Comparison of ENCODE assay signal across 14 mouse cellular contexts in genomic region chr14:31160196-31161150, GRCm38 (mm10). TPM values are rescaled to one million over a fixed set of nuclear protein-coding genes. Genes with fewer than 3 reads are reported as not detected.
A peak's percentile ranks its signal among the peaks of the same experiment; 100 is the strongest.
DNase-seq lines count a peak whose midpoint lies in the region; ATAC-seq and TF ChIP-seq lines count a peak whose summit lies in the region.
"Had no signal": no experiment of that assay in that cellular context is flagged by ENCODE, and none has a peak within 500 bp of the region (broad histone marks: within the 10 kb centered on the region; RNA-seq: fewer than 3 reads in every experiment).

No protein-coding gene starts in this region.

- H3K27me3 ChIP-seq in heart, embryonic 12.5 days (replicated peaks) = no peaks in the 10 kb centered on the region
- no peaks in the 10 kb centered on the region for H3K27me3 ChIP-seq in liver, embryonic 14.5 days (ENCODE audit: control insufficient read depth, insufficient read depth, low read length)
- H3K27me3 ChIP-seq in stomach, embryonic 16.5 days (ENCODE audit: control insufficient read depth, insufficient read depth, low read length) = no peaks in the 10 kb centered on the region
- H3K27me3 ChIP-seq in forebrain, embryonic 14.5 days (replicated peaks; ENCODE audit: control insufficient read depth, insufficient read depth, low read length) = no peaks in the 10 kb centered on the region
- H3K27me3 ChIP-seq: embryonic facial prominence, embryonic 15.5 days; limb, embryonic 13.5 days had no signal

- peaks cover 17% of the 10 kb centered on the region for H3K36me3 ChIP-seq in heart, embryonic 12.5 days
- H3K36me3 ChIP-seq in liver, embryonic 14.5 days (replicated peaks; ENCODE audit: control insufficient read depth, insufficient read depth, low read depth) = no peaks in the 10 kb centered on the region
- H3K36me3 ChIP-seq in stomach, embryonic 16.5 days (ENCODE audit: control insufficient read depth, insufficient read depth, low read length) = no peaks in the 10 kb centered on the region
- H3K36me3 ChIP-seq in forebrain, embryonic 14.5 days (ENCODE audit: control insufficient read depth, insufficient read depth, low read length) = no peaks in the 10 kb centered on the region
- H3K36me3 ChIP-seq: embryonic facial prominence, embryonic 15.5 days; limb, embryonic 13.5 days had no signal

- no peak for ATAC-seq in heart, embryonic 12.5 days (ENCODE audit: insufficient number of reproducible peaks, low FRiP score)
- peak; percentile 86 for ATAC-seq in granulocyte monocyte progenitor cell, adult 5-6 weeks (replicated peaks; ENCODE audit: poor library complexity, severe bottlenecking)
- peak; percentile 57 for ATAC-seq in liver, embryonic 14.5 days (ENCODE audit: insufficient read depth)
- peak; percentile 46; the same call in 1 of the 2 replicates for ATAC-seq in stomach, embryonic 16.5 days (ENCODE audit: insufficient read depth, low FRiP score)
- ATAC-seq in forebrain, embryonic 14.5 days = no peak

- H3K4me1 ChIP-seq in heart, embryonic 12.5 days (replicated peaks) = peaks cover 42% of the 10 kb centered on the region
- H3K4me1 ChIP-seq in liver, embryonic 14.5 days (replicated peaks; ENCODE audit: control insufficient read depth in 2 of 2, insufficient read depth in 2 of 2, low read length in 1 of 2) = peaks cover 6 to 8% of the 10 kb centered on the region in 2 experiments
- H3K4me1 ChIP-seq in stomach, embryonic 16.5 days (ENCODE audit: control insufficient read depth, insufficient read depth, low read length) = 0 out of 2 replicates have a peak, but pooled peaks cover 6% of the 10 kb centered on the region
- H3K4me1 ChIP-seq in forebrain, embryonic 14.5 days (ENCODE audit: control insufficient read depth, insufficient read depth, low read length) = no peaks in the 10 kb centered on the region

- 65% methylated on average over 27 of the region's 27 CpGs for WGBS in heart, embryonic 12.5 days
- 57% methylated on average over 27 of the region's 27 CpGs for WGBS in liver, embryonic 14.5 days (ENCODE audit: insufficient replicate concordance)
- WGBS in stomach, embryonic 16.5 days = 63% methylated on average over 27 of the region's 27 CpGs
- 85% methylated on average over 27 of the region's 27 CpGs for WGBS in forebrain, embryonic 14.5 days

- 0 out of 2 replicates have a peak overlapping the region, but pooled peaks have one; percentile 4 for H3K4me2 ChIP-seq in heart, embryonic 12.5 days
- peak overlapping the region; percentile 29 for H3K4me2 ChIP-seq in liver, embryonic 14.5 days (ENCODE audit: low read depth)
- 0 out of 2 replicates have a peak overlapping the region, but pooled peaks have one; percentile 10 for H3K4me2 ChIP-seq in stomach, embryonic 16.5 days (ENCODE audit: low read depth, low read length)
- no peak overlapping the region for H3K4me2 ChIP-seq in forebrain, embryonic 14.5 days (ENCODE audit: low read length)
- H3K4me2 ChIP-seq: embryonic facial prominence, embryonic 15.5 days; limb, embryonic 13.5 days had no signal

- DNase-seq in heart, adult 8-10 months (ENCODE audit: low spot score) = no peak
- DNase-seq in liver, embryonic 14.5 days (ENCODE audit: low read depth in 3 of 3, low spot score in 3 of 3) = no peak
- no peak for DNase-seq in forebrain, embryonic 14.5 days (ENCODE audit: low spot score)
- no peak for DNase-seq in kidney, postnatal 10 days
- DNase-seq in kidney, adult 18-20 months = no peak
- DNase-seq: cerebellum, postnatal 10 days; kidney, adult 9 months; layer of hippocampus, postnatal 36 days; right cerebral cortex, adult 18-20 months had no signal

- H3K27ac ChIP-seq in heart, embryonic 12.5 days (ENCODE audit: poor library complexity, severe bottlenecking) = no peak overlapping the region
- H3K27ac ChIP-seq in liver, embryonic 14.5 days = no peak overlapping the region
- no peak overlapping the region for H3K27ac ChIP-seq in stomach, embryonic 16.5 days (ENCODE audit: low read length)
- H3K27ac ChIP-seq in forebrain, embryonic 14.5 days (ENCODE audit: low read depth, low read length) = no peak overlapping the region
- H3K27ac ChIP-seq: embryonic facial prominence, embryonic 15.5 days; limb, embryonic 13.5 days had no signal

- no peak for TF ChIP-seq CTCF in liver, embryonic 14.5 days (IDR thresholded peaks at IDR 0.05; ENCODE audit: low read depth)

- no peak overlapping the region for H3K9ac ChIP-seq in heart, embryonic 12.5 days
- no peak overlapping the region for H3K9ac ChIP-seq in liver, embryonic 14.5 days (replicated peaks)
- no peak overlapping the region for H3K9ac ChIP-seq in stomach, embryonic 16.5 days (ENCODE audit: low read length)
- no peak overlapping the region for H3K9ac ChIP-seq in forebrain, embryonic 14.5 days (ENCODE audit: low read length)
- H3K9ac ChIP-seq: embryonic facial prominence, embryonic 15.5 days; limb, embryonic 13.5 days had no signal

- no peak overlapping the region for H3K4me3 ChIP-seq in heart, embryonic 12.5 days
- no peak overlapping the region for H3K4me3 ChIP-seq in liver, embryonic 14.5 days (ENCODE audit: insufficient read depth in 1 of 2, low read depth in 2 of 2, low read length in 2 of 2)
- H3K4me3 ChIP-seq in stomach, embryonic 16.5 days (replicated peaks; ENCODE audit: low read length) = no peak overlapping the region
- no peak overlapping the region for H3K4me3 ChIP-seq in forebrain, embryonic 14.5 days (ENCODE audit: low read depth, low read length)
- H3K4me3 ChIP-seq: embryonic facial prominence, embryonic 15.5 days; limb, embryonic 13.5 days had no signal

- H3K9me3 ChIP-seq in heart, embryonic 12.5 days (replicated peaks) = no peaks in the 10 kb centered on the region
- H3K9me3 ChIP-seq in liver, embryonic 14.5 days (ENCODE audit: control insufficient read depth, low read length) = no peaks in the 10 kb centered on the region
- H3K9me3 ChIP-seq in stomach, embryonic 16.5 days (replicated peaks; ENCODE audit: control insufficient read depth, low read length) = no peaks in the 10 kb centered on the region
- no peaks in the 10 kb centered on the region for H3K9me3 ChIP-seq in forebrain, embryonic 14.5 days (replicated peaks; ENCODE audit: control insufficient read depth, low read length)
- H3K9me3 ChIP-seq: embryonic facial prominence, embryonic 15.5 days; limb, embryonic 13.5 days had no signal

- TF ChIP-seq EP300 in liver, embryonic 14.5 days (IDR thresholded peaks at IDR 0.05; ENCODE audit: low read depth) = no peak

RNA-seq across cellular contexts. Expression of gene Stab1, which starts 8.0 kb away (rescaled TPM):
- 48.3 and 56.7 TPM in 2 replicates for polyA plus RNA-seq in heart, embryonic 12.5 days (2016; fragmentation: Nextera tagmentation; extraction: Ambion mirVana)
- 10 to 100 TPM; 50.1 to 64.3 (median 57.1) TPM for total RNA-seq in heart, adult 8-10 months (2022)
- not detected in 2 replicates for total RNA-seq in granulocyte monocyte progenitor cell, adult 5-6 weeks (2014; fragmentation: Nextera tagmentation)
- total RNA-seq in granulocyte monocyte progenitor cell, adult 5-6 weeks (2017) = 3.0 TPM in 1 of 2 replicates, not detected in the other
- 18.9 and 19.9 TPM in 2 replicates for polyA plus RNA-seq in liver, embryonic 14.5 days (2012; rRNA removed)
- 19.3 and 20.7 TPM in 2 replicates for polyA plus RNA-seq in liver, embryonic 14.5 days (2014; fragmentation: Nextera tagmentation; extraction: Ambion mirVana)
- 37.7 and 41.9 TPM in 2 replicates for polyA plus RNA-seq in stomach, embryonic 16.5 days (2015; fragmentation: Nextera tagmentation; extraction: Ambion mirVana)
- polyA plus RNA-seq in forebrain, embryonic 14.5 days (2014; fragmentation: Nextera tagmentation; extraction: Ambion mirVana) = 21.8 and 22.1 TPM in 2 replicates

RNA-seq across cellular contexts. Expression of gene Nt5dc2, which starts 29.6 kb away (rescaled TPM):
- 343 and 346 TPM in 2 replicates for polyA plus RNA-seq in heart, embryonic 12.5 days (2016; fragmentation: Nextera tagmentation; extraction: Ambion mirVana)
- total RNA-seq in heart, adult 8-10 months (2022) = 10 to 100 TPM; 20.2 to 21.7 (median 21.0) TPM
- 107 and 116 TPM in 2 replicates for total RNA-seq in granulocyte monocyte progenitor cell, adult 5-6 weeks (2014; fragmentation: Nextera tagmentation)
- total RNA-seq in granulocyte monocyte progenitor cell, adult 5-6 weeks (2017) = 172 and 213 TPM in 2 replicates
- 146 and 164 TPM in 2 replicates for polyA plus RNA-seq in liver, embryonic 14.5 days (2012; rRNA removed)
- polyA plus RNA-seq in liver, embryonic 14.5 days (2014; fragmentation: Nextera tagmentation; extraction: Ambion mirVana) = 161 and 173 TPM in 2 replicates
- polyA plus RNA-seq in stomach, embryonic 16.5 days (2015; fragmentation: Nextera tagmentation; extraction: Ambion mirVana) = 232 and 233 TPM in 2 replicates
- polyA plus RNA-seq in forebrain, embryonic 14.5 days (2014; fragmentation: Nextera tagmentation; extraction: Ambion mirVana) = 225 and 288 TPM in 2 replicates

RNA-seq across cellular contexts. Expression of gene Smim4, which starts 31.7 kb away (rescaled TPM):
- polyA plus RNA-seq in heart, embryonic 12.5 days (2016; fragmentation: Nextera tagmentation; extraction: Ambion mirVana) = 62.6 and 68.6 TPM in 2 replicates
- total RNA-seq in heart, adult 8-10 months (2022) = 10 to 100 TPM; 63.7 to 95.7 (median 81.8) TPM
- 183 and 200 TPM in 2 replicates for total RNA-seq in granulocyte monocyte progenitor cell, adult 5-6 weeks (2014; fragmentation: Nextera tagmentation)
- total RNA-seq in granulocyte monocyte progenitor cell, adult 5-6 weeks (2017) = 85.5 and 91.3 TPM in 2 replicates
- 21.4 and 26.7 TPM in 2 replicates for polyA plus RNA-seq in liver, embryonic 14.5 days (2012; rRNA removed)
- 72.8 and 81.7 TPM in 2 replicates for polyA plus RNA-seq in liver, embryonic 14.5 days (2014; fragmentation: Nextera tagmentation; extraction: Ambion mirVana)
- polyA plus RNA-seq in stomach, embryonic 16.5 days (2015; fragmentation: Nextera tagmentation; extraction: Ambion mirVana) = 60.3 and 66.4 TPM in 2 replicates
- 72.1 and 93.8 TPM in 2 replicates for polyA plus RNA-seq in forebrain, embryonic 14.5 days (2014; fragmentation: Nextera tagmentation; extraction: Ambion mirVana)

RNA-seq across cellular contexts. Expression of gene Tnnc1, which starts 47.6 kb away (rescaled TPM):
- 3,183 and 3,245 TPM in 2 replicates for polyA plus RNA-seq in heart, embryonic 12.5 days (2016; fragmentation: Nextera tagmentation; extraction: Ambion mirVana)
- total RNA-seq in heart, adult 8-10 months (2022) = 1,000 to 10,000 TPM; 5,856 to 6,611 (median 6,322) TPM
- 4.1 TPM in 1 of 2 replicates, not detected in the other for total RNA-seq in granulocyte monocyte progenitor cell, adult 5-6 weeks (2014; fragmentation: Nextera tagmentation)
- total RNA-seq in granulocyte monocyte progenitor cell, adult 5-6 weeks (2017) = 0.82 TPM in 1 of 2 replicates, not detected in the other
- 18.2 and 22.2 TPM in 2 replicates for polyA plus RNA-seq in liver, embryonic 14.5 days (2012; rRNA removed)
- 37.5 and 41.2 TPM in 2 replicates for polyA plus RNA-seq in liver, embryonic 14.5 days (2014; fragmentation: Nextera tagmentation; extraction: Ambion mirVana)
- polyA plus RNA-seq in stomach, embryonic 16.5 days (2015; fragmentation: Nextera tagmentation; extraction: Ambion mirVana) = 6.3 and 46.9 TPM in 2 replicates
- 1.2 and 1.3 TPM in 2 replicates for polyA plus RNA-seq in forebrain, embryonic 14.5 days (2014; fragmentation: Nextera tagmentation; extraction: Ambion mirVana)

RNA-seq across cellular contexts. Expression of gene Nisch, which starts 56.3 kb away (rescaled TPM):
- 446 and 471 TPM in 2 replicates for polyA plus RNA-seq in heart, embryonic 12.5 days (2016; fragmentation: Nextera tagmentation; extraction: Ambion mirVana)
- total RNA-seq in heart, adult 8-10 months (2022) = 100 to 1,000 TPM; 129 to 142 (median 131) TPM
- total RNA-seq in granulocyte monocyte progenitor cell, adult 5-6 weeks (2014; fragmentation: Nextera tagmentation) = 137 and 211 TPM in 2 replicates
- total RNA-seq in granulocyte monocyte progenitor cell, adult 5-6 weeks (2017) = 86.1 and 111 TPM in 2 replicates
- 71.1 and 73.9 TPM in 2 replicates for polyA plus RNA-seq in liver, embryonic 14.5 days (2012; rRNA removed)
- polyA plus RNA-seq in liver, embryonic 14.5 days (2014; fragmentation: Nextera tagmentation; extraction: Ambion mirVana) = 50.3 and 61.1 TPM in 2 replicates
- polyA plus RNA-seq in stomach, embryonic 16.5 days (2015; fragmentation: Nextera tagmentation; extraction: Ambion mirVana) = 289 and 291 TPM in 2 replicates
- 217 and 277 TPM in 2 replicates for polyA plus RNA-seq in forebrain, embryonic 14.5 days (2014; fragmentation: Nextera tagmentation; extraction: Ambion mirVana)

Comparison
In these comparisons a context has a peak if more than half of its experiments do, and no peak if none do; other contexts are left out.
1. ATAC-seq: peak in granulocyte monocyte progenitor cell, adult 5-6 weeks (single experiment), liver, embryonic 14.5 days (single experiment) and stomach, embryonic 16.5 days (single experiment); none in heart, embryonic 12.5 days (single experiment) and forebrain, embryonic 14.5 days (single experiment).